Mouse (Mus musculus) megakaryocyte, embryonic 14.5 days (primary cell): ENCODE results near the gene 4930564D02Rik.

ENCODE experiments used
- FLI1 ChIP-seq: IDR thresholded peaks from 2 replicates; pipeline ENCODE4 v1.6.1; 2012; ENCODE audit warnings: low read length, inconsistent platforms, mixed read lengths
- GATA1 ChIP-seq: IDR thresholded peaks from 3 replicates; pipeline ENCODE4 v1.6.1; 2012; ENCODE audit warnings: mixed read lengths, low read length, inconsistent platforms, borderline replicate concordance

DNA sequence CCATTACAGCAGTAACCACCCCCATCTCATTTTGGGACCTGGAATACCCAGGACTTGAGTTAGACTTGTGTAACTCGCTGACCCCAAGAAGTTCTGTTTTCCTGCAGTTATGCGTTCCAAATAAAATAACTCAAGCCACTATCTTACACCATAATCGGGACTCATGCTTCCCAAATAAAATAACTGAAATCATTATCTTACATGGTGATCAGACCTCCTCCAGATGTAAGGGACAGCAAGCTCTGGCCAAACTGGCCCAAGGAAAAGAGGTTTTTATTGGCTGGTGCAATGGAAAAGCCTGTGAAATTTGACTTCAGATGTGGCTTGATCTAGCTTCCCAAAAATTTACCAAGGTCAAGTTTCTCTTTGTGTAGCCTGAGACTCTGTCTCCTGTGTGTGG, 5.1 kb upstream of the 4930564D02Rik start:
- TF ChIP-seq GATA1, result no peak
- no peak for TF ChIP-seq FLI1
